Mouse (Mus musculus) MEL (cell line): ENCODE results near the gene Reg4.

Experiments
- CTCF ChIP-seq, 3 experiments: IDR thresholded peaks in 2 of 3; conservative IDR thresholded peaks in 1 of 3; 2 replicates each; pipeline ENCODE4 v1.5.1; 2011 to 2012; ENCODE audit warnings: low read length in 3 of 3, low read depth in 2 of 3, mild to moderate bottlenecking in 2 of 3, improper control_type of control experiment in 1 of 3, inconsistent platforms in 1 of 3, mixed read lengths in 1 of 3, moderate library complexity in 1 of 3; ENCODE audit not compliant: control insufficient read depth in 1 of 3, insufficient read depth in 1 of 3, poor library complexity in 1 of 3, severe bottlenecking in 1 of 3
- EP300 ChIP-seq, 2 experiments: IDR thresholded peaks; 2 replicates each; pipeline ENCODE4 v1.6.1; 2011; ENCODE audit warnings: improper control_type of control experiment in 2 of 2, low read length in 2 of 2, low read depth in 1 of 2, mild to moderate bottlenecking in 1 of 2
- ETS1 ChIP-seq: IDR thresholded peaks from 2 replicates; pipeline ENCODE4 v1.6.1; 2012; ENCODE audit warnings: low read depth, mild to moderate bottlenecking, inconsistent platforms, low read length, improper control_type of control experiment, moderate library complexity
- HCFC1 ChIP-seq: IDR thresholded peaks from 2 replicates; pipeline ENCODE4 v1.6.1; 2012; ENCODE audit warnings: low read depth, mild to moderate bottlenecking, inconsistent platforms, low read length, improper control_type of control experiment, moderate library complexity
- POLR2A ChIP-seq, 2 experiments: IDR thresholded peaks; 2 replicates each; pipeline ENCODE4 v1.6.1; 2011 to 2012; ENCODE audit warnings: low read length in 2 of 2, mild to moderate bottlenecking in 2 of 2, control low read depth in 1 of 2, improper control_type of control experiment in 1 of 2, low read depth in 1 of 2, moderate library complexity in 1 of 2; ENCODE audit not compliant: control insufficient read depth in 1 of 2, insufficient read depth in 1 of 2, poor library complexity in 1 of 2
- SIN3A ChIP-seq: IDR thresholded peaks from 2 replicates; pipeline ENCODE4 v1.6.1; 2012; ENCODE audit warnings: low read length, improper control_type of control experiment, inconsistent platforms
- ZMIZ1 ChIP-seq: IDR thresholded peaks from 2 replicates; pipeline ENCODE4 v1.6.1; 2012; ENCODE audit warnings: low read depth, mild to moderate bottlenecking, inconsistent platforms, low read length, improper control_type of control experiment, moderate library complexity
- ZNF384 ChIP-seq: IDR thresholded peaks from 2 replicates; pipeline ENCODE4 v1.6.1; 2012; ENCODE audit warnings: low read depth, mild to moderate bottlenecking, inconsistent platforms, low read length, improper control_type of control experiment

DNA sequence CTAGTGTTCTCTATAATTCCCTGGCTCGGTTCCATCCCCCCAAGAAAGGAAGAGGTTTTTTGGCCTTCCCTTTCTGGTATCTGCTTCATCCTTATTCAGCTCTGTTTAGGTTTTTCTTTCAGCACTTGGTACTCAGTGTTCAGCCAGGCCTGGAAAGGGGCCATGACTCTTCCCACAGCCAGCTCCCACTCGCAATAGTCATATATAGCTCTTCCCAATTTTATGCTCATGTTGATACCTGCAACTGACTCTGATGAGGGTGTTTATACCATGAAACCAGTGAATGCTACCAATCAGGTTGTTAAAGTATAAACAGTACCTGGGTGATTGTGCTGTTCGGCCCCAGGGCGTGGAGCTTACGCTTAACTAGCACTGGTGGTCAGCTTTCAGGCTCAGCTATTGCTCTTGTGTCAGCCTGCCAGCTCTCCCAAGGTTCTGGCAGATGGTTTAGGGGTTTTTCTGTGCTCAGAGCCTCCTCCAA is 37.4 kb downstream of the Reg4 start:
- TF ChIP-seq CTCF (IDR thresholded peaks at IDR 0.05 in 2 of 3, conservative IDR thresholded peaks at IDR 0.05 in 1 of 3; ENCODE audit: control insufficient read depth in 1 of 3, insufficient read depth in 1 of 3, low read depth in 2 of 3, low read length in 3 of 3, poor library complexity in 1 of 3, severe bottlenecking in 1 of 3), result no peak
- TF ChIP-seq SIN3A, result no peak
- TF ChIP-seq HCFC1, result no peak
- TF ChIP-seq ZMIZ1, result no peak
- TF ChIP-seq POLR2A (IDR thresholded peaks at IDR 0.05; ENCODE audit: control insufficient read depth in 1 of 2, insufficient read depth in 1 of 2, low read depth in 1 of 2, low read length in 2 of 2, poor library complexity in 1 of 2), result no peak
- no peak for TF ChIP-seq EP300 (IDR thresholded peaks at IDR 0.05; ENCODE audit: low read depth in 1 of 2, low read length in 2 of 2)
- TF ChIP-seq ETS1, result no peak
- no peak for TF ChIP-seq ZNF384
